Mouse (Mus musculus): Measurements from ENCODE around the gene Luc7l3.

DNA sequence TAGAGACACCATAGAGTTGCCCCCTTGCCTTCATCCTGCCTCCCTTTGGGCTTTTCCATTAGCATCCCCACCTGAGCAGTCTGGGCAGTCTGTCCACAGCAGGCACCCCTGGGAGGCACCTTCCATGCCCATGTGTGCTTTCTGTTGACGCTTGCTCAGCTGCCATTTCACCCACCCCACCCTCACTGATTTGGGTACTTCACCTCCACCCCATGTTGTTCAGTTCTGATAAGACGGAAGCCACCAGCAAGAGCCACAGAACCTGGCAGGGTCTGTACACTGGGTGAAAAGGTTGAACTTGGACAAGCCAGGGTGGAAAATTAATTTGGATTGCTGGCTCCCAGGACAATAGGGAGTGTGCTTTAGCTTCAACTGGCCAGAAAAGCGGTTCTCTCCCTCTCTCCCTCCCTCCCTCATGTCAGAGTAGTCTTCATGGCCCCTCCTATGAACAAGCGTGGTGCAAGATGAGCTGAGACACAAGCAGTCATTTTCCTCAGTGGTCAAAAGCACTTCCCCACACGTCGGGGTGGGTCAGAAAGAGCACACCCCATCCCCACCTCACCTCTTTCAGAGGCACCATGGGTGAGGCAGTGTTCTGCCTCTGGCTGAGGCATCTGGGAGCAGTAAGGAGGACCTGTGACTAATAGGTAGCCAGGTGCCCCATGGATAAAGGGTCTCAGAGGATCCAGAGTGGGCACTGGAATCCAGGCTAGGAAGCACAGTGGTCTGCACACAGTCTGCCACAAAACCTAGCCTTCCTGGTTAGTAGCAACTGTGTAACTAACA, 60.0 kb downstream of the Luc7l3 start:
- TF ChIP-seq CTCF (IDR thresholded peaks at IDR 0.05; ENCODE audit: low read depth, low read length) (no peak), POLR2A (IDR thresholded peaks at IDR 0.05; ENCODE audit: extremely low read depth, insufficient read depth, low read length) (no peak)

Data from liver, adult 2 months (tissue).